Mouse (Mus musculus): ENCODE data around the gene Klk12.

Gene Klk12

DNA sequence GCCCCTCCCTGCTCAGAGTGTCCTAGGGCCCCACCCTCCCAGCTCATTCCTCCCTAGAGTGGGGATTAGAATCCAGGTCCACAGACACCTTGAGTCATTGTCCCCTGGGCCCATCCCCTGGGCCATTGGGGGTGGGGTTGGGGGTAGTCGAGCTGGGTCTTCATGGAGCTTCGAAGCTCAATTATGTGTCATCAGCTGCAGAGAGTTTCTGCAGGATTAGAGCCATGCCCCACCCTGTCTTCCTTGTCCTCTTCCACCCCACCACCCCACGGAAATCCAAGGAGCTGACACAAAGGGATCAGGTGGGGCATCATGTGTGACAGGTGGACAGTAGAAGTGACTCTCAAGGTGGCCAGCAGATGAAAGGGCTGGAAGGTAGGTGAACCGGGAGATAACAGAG lies at the start of gene Klk12:
Gene Klk12, plus strand, starts transcription at position 301 of the 400 bp plus-strand sequence.
- DNase-seq (ENCODE audit: low spot score in 2 of 2) = no peak

DNA sequence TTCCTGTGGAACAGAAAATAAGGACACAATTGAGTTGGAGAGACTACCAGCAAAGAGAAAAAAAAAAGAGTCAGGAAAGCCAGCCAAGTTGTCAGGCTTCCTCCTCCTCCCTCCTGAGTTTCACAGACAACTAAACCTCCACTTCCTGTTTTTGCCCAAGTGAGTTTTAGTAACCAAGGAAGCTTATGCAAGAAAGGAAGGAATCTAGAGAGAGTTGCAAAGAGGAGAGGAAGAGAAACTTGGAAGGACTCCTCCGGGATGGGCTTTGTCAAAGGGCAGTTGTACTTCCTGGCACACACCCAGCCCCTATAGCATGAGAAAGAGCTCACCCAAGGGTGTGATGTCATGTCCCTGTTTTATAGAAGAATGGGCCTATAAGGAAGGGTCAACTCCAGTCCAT lies 20.9 kb upstream of the Klk12 start:
- no peak for DNase-seq (ENCODE audit: low spot score in 2 of 2)

DNA sequence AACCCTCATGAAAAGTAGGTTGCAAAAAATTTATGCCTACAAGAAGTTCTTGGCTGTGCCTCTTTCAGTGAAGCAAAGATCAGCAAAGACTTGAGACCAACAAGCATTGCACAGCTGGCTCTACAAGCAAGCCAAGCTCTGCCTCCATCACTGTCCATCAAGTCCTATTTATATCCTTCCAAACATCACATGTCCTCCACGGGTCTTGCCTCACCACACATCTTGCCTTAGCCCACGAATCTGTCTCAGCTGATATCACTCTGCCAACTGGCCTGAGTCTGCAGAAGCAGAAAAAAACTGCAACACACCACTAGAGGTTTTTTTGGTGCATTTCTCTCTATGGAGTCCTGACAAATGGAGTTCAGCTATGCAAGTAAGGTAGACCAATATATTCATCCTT lies 15.9 kb upstream of the Klk12 start:
- DNase-seq (ENCODE audit: low spot score in 2 of 2) = no peak

GRCm38 (mm10) chr7:43766484-43766883 lies 2.2 kb upstream of the Klk12 start:
- DNase-seq (ENCODE audit: low spot score in 2 of 2) = no peak

DNA sequence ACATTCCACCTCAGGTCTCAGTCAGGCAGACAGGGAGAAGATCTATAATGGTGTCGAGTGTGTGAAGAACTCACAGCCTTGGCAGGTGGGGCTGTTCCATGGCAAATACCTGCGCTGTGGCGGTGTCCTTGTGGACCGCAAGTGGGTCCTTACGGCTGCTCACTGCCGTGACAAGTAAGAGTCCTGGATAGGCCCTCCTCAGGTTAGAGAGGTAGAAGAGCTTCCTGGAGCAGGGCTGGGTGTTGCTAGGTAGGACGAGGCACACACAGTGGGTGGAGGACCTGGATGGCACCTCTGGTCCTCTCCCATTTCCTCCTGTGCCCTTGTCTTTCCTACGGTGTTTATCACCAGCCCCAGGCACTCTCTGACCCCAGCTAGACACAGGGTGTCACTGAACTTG lies 939 bp downstream of the Klk12 start:
- DNase-seq (ENCODE audit: low spot score in 2 of 2) = no peak

DNA sequence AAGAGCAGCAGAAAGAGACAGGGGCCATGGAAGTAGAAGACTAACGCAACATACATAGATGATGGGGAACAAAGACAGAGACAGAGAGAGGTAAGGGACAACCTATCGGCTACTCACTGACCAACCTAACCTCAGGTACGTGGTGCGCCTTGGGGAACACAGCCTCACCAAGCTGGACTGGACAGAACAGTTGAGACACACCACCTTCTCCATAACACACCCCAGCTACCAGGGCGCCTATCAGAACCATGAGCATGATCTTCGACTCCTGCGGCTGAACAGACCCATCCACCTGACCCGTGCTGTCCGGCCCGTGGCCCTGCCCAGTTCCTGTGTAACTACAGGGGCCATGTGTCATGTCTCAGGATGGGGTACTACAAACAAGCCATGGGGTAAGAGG lies 2.0 kb downstream of the Klk12 start:
- DNase-seq (ENCODE audit: low spot score in 2 of 2) = peak in 1 of 2 experiments; percentile 17

- DNase-seq (ENCODE audit: low spot score in 2 of 2) = peak; percentile 11 to 13
Observed at GRCm38 (mm10) chr7:43771916-43772315, 3.2 kb downstream of the Klk12 start.

GRCm38 (mm10) chr7:43772901-43773300 lies 4.2 kb downstream of the Klk12 start:
- peak; percentile 4 to 12 for DNase-seq (ENCODE audit: low spot score in 2 of 2)

DNA sequence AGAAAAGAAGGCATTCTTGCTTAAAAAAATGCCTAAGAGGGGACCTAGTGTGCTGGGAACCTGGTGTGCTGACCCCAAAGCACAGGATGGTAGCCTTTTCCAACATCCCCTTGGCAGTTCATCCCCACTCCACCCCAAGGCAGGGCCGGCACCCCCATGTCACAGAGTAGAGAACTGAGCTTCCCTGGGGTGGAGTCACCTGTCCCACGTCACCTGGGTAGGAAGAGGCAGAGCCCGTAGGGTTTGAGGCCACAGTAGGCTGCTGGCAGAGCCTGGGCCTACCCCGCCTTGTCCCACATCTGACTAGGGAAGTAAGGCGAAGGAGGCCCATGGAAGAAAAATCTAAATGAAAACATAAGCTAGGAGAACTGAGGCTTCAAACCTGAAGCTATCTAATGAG lies 5.7 kb downstream of the Klk12 start, which contains the start of gene Klk11:
Gene Klk11, plus strand, starts transcription at position 241 of the 400 bp plus-strand sequence.
- peak; percentile 11 to 13 for DNase-seq (ENCODE audit: low spot score in 2 of 2)

GRCm38 (mm10) chr7:43774802-43775201 lies 6.1 kb downstream of the Klk12 start:
- peak; percentile 3 to 9 for DNase-seq (ENCODE audit: low spot score in 2 of 2)

GRCm38 (mm10) chr7:43775311-43776057 lies 6.8 kb downstream of the Klk12 start:
- peak; percentile 7 to 11 for DNase-seq (ENCODE audit: low spot score in 2 of 2)

DNA sequence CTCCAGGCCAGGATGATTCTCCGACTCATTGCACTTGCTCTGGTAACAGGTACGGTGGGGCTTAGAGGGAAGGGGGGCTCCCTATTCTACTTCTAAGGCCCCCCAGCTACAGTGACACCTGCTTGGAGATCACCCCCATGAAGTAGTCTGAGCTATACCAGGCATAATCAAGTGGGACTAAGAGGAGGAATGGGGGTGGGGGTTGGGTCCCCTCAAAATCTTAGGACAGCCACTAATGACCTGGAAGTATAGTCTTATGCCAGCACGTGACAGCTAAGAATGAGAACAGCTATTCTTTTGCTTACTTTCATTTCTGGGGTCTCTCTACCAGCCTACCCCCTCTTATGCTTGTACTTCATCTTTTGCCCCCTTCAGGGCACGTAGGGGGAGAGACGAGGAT lies 7.8 kb downstream of the Klk12 start:
- peak; percentile 2 to 4 for DNase-seq (ENCODE audit: low spot score in 2 of 2)

DNA sequence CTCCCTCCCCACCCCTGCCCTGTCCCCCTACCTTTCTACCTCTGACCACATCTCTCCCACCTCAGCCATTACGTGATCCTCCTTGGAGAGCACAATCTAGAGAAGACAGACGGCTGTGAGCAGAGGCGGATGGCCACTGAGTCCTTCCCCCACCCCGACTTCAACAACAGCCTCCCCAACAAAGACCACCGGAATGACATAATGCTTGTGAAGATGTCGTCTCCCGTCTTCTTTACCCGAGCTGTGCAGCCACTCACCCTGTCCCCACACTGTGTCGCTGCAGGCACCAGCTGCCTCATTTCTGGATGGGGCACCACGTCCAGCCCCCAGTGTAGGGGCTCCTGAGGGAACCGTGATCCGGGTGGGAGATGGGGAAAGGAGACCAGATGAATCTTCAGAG lies 8.7 kb downstream of the Klk12 start:
- peak; percentile 8 to 9 for DNase-seq (ENCODE audit: low spot score in 2 of 2)

DNA sequence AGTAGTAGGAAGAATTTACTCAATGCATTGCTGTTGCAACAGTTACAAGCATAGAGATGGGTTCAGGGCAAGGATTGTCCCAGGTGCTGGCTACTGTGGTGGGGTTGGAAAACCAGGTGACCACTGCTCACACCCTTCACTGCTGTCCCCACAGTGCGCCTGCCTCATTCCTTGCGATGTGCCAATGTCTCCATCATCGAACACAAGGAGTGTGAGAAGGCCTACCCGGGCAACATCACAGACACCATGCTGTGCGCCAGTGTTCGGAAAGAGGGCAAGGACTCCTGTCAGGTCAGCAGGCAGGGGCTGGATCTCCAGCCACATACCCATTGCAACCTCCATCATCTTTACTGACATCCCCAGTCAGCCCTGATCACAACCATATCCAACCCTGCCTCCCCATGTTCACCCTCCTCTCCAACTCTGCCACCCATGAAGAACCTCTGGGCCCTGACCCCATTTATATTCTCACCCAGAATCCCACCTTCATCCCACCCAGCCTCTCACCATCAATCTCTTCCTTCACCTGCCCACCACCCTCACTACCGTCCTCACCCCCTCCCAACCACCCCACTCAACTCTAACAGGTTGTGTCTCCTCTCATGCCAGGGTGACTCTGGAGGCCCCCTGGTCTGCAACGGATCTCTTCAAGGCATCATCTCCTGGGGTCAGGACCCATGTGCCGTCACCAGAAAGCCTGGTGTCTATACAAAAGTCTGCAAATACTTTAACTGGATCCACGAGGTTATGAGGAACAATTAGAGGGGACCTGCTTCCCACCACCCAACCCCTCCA lies 9.7 kb downstream of the Klk12 start:
- DNase-seq (ENCODE audit: low spot score in 2 of 2) = peak; percentile 8 to 9

GRCm38 (mm10) chr7:43780241-43780640 lies 11.5 kb downstream of the Klk12 start:
- DNase-seq (ENCODE audit: low spot score in 2 of 2) = peak in 1 of 2 experiments; percentile 9

GRCm38 (mm10) chr7:43780746-43781145 lies 12.0 kb downstream of the Klk12 start, which contains the start of gene Klk10:
Klk10 (plus strand) TSS chr7:43781035.
- peak in 1 of 2 experiments; percentile 17 for DNase-seq (ENCODE audit: low spot score in 2 of 2)

GRCm38 (mm10) chr7:43781541-43781940 lies 12.8 kb downstream of the Klk12 start:
- DNase-seq (ENCODE audit: low spot score in 2 of 2) = no peak

- DNase-seq (ENCODE audit: low spot score in 2 of 2) = peak; percentile 53 to 74
Observed at GRCm38 (mm10) chr7:43782275-43783265, 13.9 kb downstream of the Klk12 start.

DNA sequence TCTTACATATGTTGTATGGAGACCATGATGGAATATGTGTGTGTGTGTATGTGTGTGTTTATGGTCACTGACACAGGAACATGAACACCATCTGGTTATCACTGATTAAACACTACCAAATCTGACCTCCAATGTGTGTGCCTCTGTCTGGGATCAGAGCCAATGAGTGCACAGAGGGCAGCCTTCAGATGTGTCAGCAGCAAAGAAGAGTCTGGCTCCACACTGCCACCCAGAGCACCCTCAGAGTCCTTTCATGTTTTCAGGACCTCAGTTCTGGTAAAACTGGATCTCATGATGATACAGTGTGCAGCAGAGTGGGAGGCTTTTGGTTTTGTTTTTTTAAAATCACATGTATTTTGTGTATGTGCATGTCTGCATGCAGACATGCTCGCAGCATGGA lies 16.6 kb downstream of the Klk12 start:
- no peak for DNase-seq (ENCODE audit: low spot score in 2 of 2)

DNA sequence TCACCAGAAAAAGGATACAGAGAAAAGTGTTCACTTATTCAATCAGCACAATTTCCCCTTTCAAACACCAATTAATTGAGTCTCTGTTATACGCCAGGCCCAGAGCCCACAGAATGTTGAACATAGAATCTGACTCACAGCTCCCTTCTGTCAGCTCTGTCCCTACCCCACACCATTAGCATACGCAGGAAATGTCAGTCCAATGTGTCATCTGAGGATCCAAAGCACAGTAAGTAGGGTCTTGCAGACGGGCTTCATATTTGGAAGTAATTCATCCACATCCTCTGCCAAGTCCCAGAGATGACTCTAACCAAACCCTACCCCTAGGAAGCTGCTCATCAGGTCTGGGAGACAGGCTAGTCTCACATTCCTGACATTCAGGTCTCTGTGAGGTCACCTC lies 19.4 kb downstream of the Klk12 start:
- no peak for DNase-seq (ENCODE audit: low spot score in 2 of 2)

DNA sequence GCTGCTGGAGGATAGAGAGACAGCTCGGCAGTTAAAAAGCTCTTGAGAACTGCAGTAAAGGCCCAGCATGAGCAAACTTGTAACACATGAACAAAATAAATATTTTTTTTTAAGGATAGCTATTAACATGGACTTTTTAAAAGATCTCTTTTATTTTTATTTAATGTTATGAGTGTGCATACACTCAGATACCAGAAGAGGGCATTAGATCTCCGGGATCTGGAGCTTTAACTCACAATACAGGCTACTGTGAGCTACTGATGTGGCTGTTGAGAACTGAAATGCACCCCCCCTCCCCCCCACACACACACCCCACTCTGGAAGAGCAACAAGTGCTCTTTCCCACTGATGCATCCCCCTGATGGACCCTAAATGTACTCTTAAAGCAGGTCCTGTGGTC lies 20.6 kb downstream of the Klk12 start:
- no peak for DNase-seq (ENCODE audit: low spot score in 2 of 2)

DNA sequence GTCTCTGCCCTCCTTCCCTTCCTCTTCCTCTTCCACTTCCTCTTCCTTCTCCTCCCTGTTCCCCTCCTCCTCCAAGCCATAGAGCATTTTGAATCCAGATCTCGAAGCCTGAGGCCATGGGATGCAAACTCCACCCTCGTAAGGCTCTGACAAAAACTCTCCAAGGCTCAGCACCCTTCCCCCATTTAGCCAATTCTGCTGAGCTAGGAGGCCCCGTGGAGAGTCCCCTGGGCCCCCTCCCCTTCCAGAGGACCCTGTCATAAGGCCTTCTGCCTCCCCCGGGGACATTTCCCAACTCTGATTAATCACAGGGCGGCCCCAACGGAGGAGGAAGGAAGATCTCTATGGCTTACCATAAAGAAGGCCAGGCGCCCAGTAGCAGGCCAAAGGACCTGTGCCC lies 22.9 kb downstream of the Klk12 start, which contains the start of gene Klk9:
Gene Klk9, plus strand, starts transcription at position 301 of the 400 bp plus-strand sequence.
- DNase-seq (ENCODE audit: low spot score in 2 of 2) = no peak

Data from right cerebral cortex, postnatal 10 days (tissue).